Mouse (Mus musculus) cerebellum, adult 2 months (tissue): ENCODE data around the gene Wdhd1.

Experiments used
- CTCF ChIP-seq: fragments of 200-500 bp; IDR thresholded peaks from 2 replicates; pipeline ENCODE4 v1.5.1; 2011; ENCODE audit warnings: low read depth, mild to moderate bottlenecking, control low read depth, low read length, moderate library complexity, borderline replicate concordance; ENCODE audit not compliant: insufficient read depth
- POLR2A ChIP-seq: fragments of 200-500 bp; IDR thresholded peaks from 2 replicates; pipeline ENCODE4 v1.6.1; 2011; ENCODE audit warnings: low read length, control low read depth, borderline replicate concordance; ENCODE audit not compliant: insufficient read depth

DNA sequence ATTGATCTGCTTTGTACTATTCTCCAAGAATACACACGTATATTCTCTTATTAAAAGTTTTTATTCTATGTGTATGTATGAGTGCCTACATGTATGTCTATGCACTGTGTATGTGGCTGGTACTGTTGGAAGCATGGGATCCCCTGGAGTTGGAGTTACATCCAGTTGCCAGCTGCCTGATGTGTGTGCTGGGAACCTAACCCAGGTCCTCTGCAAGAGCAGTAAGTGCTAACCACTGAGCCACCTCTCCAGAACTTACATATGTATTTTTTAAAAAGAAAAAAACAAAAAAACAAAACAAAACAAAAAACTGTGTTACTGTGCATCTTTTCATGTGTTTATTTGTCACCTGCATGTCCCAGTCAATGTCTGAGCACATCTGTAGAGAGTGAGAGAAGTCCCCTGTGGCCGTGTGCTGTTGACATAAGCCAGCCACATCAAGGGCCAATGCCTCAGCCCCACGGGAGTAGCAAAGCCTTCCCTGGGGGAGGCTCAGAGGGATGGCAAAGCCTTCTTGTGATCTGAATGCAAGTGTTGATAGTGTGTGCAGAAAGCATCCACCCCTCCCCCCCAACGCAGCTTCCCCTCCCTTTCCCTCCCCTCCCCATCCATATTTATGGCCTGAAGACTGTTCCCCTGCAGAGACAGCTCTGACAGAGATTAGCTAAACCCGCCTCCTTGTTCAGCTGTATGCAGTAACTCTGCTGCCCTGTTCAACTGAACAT lies 42.0 kb downstream of the Wdhd1 start:
- TF ChIP-seq CTCF (no peak), POLR2A (no peak)
